Comparison of ENCODE assay signal across 14 mouse cellular contexts in genomic region chr1:168300505-168300904, GRCm38 (mm10).
DNase-seq lines count a peak whose midpoint lies in the region; ATAC-seq and TF ChIP-seq lines count a peak whose summit lies in the region.
"Had no signal": no experiment of that assay in that cellular context is flagged by ENCODE, and none has a peak within 500 bp of the region (broad histone marks: within the 10 kb centered on the region; RNA-seq: fewer than 3 reads in every experiment).

No protein-coding gene starts in this region.

- H3K9ac ChIP-seq in forebrain, embryonic 15.5 days (replicated peaks) = peak overlapping the region; percentile 35
- H3K9ac ChIP-seq in hindbrain, postnatal 0 days (replicated peaks; ENCODE audit: low read length) = peak overlapping the region; percentile 45; the same call in 1 of the 2 replicates
- H3K9ac ChIP-seq in neural tube, embryonic 14.5 days (replicated peaks; ENCODE audit: low read depth, low read length) = no peak overlapping the region; the same call in none of the 2 replicates
- H3K9ac ChIP-seq: liver, embryonic 15.5 days had no signal

- no peaks in the 10 kb centered on the region for H3K36me3 ChIP-seq in forebrain, embryonic 15.5 days
- no peaks in the 10 kb centered on the region for H3K36me3 ChIP-seq in hindbrain, postnatal 0 days (ENCODE audit: insufficient read depth, low read length)
- no peaks in the 10 kb centered on the region for H3K36me3 ChIP-seq in neural tube, embryonic 14.5 days (ENCODE audit: control insufficient read depth, insufficient read depth, low read length)
- H3K36me3 ChIP-seq: liver, embryonic 15.5 days had no signal

- whole genome bisulfite sequencing in forebrain, embryonic 15.5 days = 24% methylated on average over 6 of the region's 6 CpGs
- WGBS in hindbrain, postnatal 0 days = 53% methylated on average over 6 of the region's 6 CpGs
- 32% methylated on average over 6 of the region's 6 CpGs for WGBS in neural tube, embryonic 14.5 days

- H3K4me1 ChIP-seq in forebrain, embryonic 15.5 days = peaks cover 46% of the 10 kb centered on the region
- H3K4me1 ChIP-seq in hindbrain, postnatal 0 days (ENCODE audit: insufficient read depth, low read length) = peaks cover 12% of the 10 kb centered on the region
- peaks cover 22% of the 10 kb centered on the region for H3K4me1 ChIP-seq in neural tube, embryonic 14.5 days (ENCODE audit: control insufficient read depth, insufficient read depth, low read length)

- H3K4me2 ChIP-seq in forebrain, embryonic 15.5 days (replicated peaks) = peak overlapping the region; percentile 35
- peak overlapping the region; percentile 38 for H3K4me2 ChIP-seq in hindbrain, postnatal 0 days (ENCODE audit: low read depth, low read length)
- H3K4me2 ChIP-seq in neural tube, embryonic 14.5 days (ENCODE audit: low read depth, low read length) = peak overlapping the region; percentile 33
- H3K4me2 ChIP-seq: liver, embryonic 15.5 days had no signal

- peak overlapping the region; percentile 29 for H3K4me3 ChIP-seq in layer of hippocampus, adult 2 months
- H3K4me3 ChIP-seq in forebrain, embryonic 15.5 days = 0 out of 2 replicates have a peak overlapping the region, but pooled peaks have one; percentile 7
- H3K4me3 ChIP-seq in hindbrain, postnatal 0 days (ENCODE audit: low read length) = no peak overlapping the region
- H3K4me3 ChIP-seq in neural tube, embryonic 14.5 days (ENCODE audit: low read depth, low read length) = no peak overlapping the region
- H3K4me3 ChIP-seq: liver, embryonic 15.5 days had no signal

- DNase-seq in layer of hippocampus, adult 2 months (ENCODE audit: low spot score in 2 of 2) = no peak
- no peak for DNase-seq in layer of hippocampus, adult 18-20 months (ENCODE audit: low spot score in 2 of 2)
- DNase-seq in hindbrain, postnatal 0 days (ENCODE audit: low spot score) = no peak
- no peak for DNase-seq in cerebellum, adult 9-10 months
- no peak for DNase-seq in left cerebral cortex, adult 18-20 months (ENCODE audit: low spot score in 2 of 2)
- DNase-seq in frontal cortex, adult 2 months (ENCODE audit: extremely low spot score in 1 of 2, low spot score in 1 of 2) = no peak
- DNase-seq: adrenal gland, postnatal 25 days; B cell, adult 2 months; cerebellum, adult 11 months; lung, postnatal 4 days; right cerebral cortex, postnatal 4 days had no signal

- no peak for TF ChIP-seq CTCF in layer of hippocampus, adult 2 months (conservative IDR thresholded peaks at IDR 0.05)
- TF ChIP-seq CTCF in hindbrain, postnatal 0 days (IDR thresholded peaks at IDR 0.05; ENCODE audit: low read depth) = no peak

- 0 out of 2 replicates have a peak, but pooled peaks have one; percentile 8 for ATAC-seq in forebrain, embryonic 15.5 days (replicated peaks)
- no peak for ATAC-seq in hindbrain, postnatal 0 days
- no peak for ATAC-seq in neural tube, embryonic 14.5 days (ENCODE audit: low read depth)

- no peaks in the 10 kb centered on the region for H3K9me3 ChIP-seq in forebrain, embryonic 15.5 days
- H3K9me3 ChIP-seq in hindbrain, postnatal 0 days (ENCODE audit: low read length) = no peaks in the 10 kb centered on the region
- H3K9me3 ChIP-seq in neural tube, embryonic 14.5 days (ENCODE audit: control insufficient read depth, low read length) = no peaks in the 10 kb centered on the region
- H3K9me3 ChIP-seq: liver, embryonic 15.5 days had no signal

- no peaks in the 10 kb centered on the region for H3K27me3 ChIP-seq in forebrain, embryonic 15.5 days
- H3K27me3 ChIP-seq in hindbrain, postnatal 0 days (ENCODE audit: insufficient read depth, low read length) = no peaks in the 10 kb centered on the region
- no peaks in the 10 kb centered on the region for H3K27me3 ChIP-seq in neural tube, embryonic 14.5 days (ENCODE audit: control insufficient read depth, insufficient read depth, low read length)

- H3K27ac ChIP-seq in layer of hippocampus, adult 2 months = peak overlapping the region; percentile 54
- peak overlapping the region; percentile 84 for H3K27ac ChIP-seq in forebrain, embryonic 15.5 days (replicated peaks)
- peak overlapping the region; percentile 59; the same call in 1 of the 2 replicates for H3K27ac ChIP-seq in hindbrain, postnatal 0 days
- peak overlapping the region; percentile 80 for H3K27ac ChIP-seq in neural tube, embryonic 14.5 days (ENCODE audit: low read depth, low read length)
- H3K27ac ChIP-seq: liver, embryonic 15.5 days had no signal

Comparison
In these comparisons a context has a peak if more than half of its experiments do, and no peak if none do; other contexts are left out.
1. H3K4me3 ChIP-seq: peak in layer of hippocampus, adult 2 months (single experiment) and forebrain, embryonic 15.5 days (single experiment); none in hindbrain, postnatal 0 days (single experiment) and neural tube, embryonic 14.5 days (single experiment).
2. Peak in every context shown above with its lines, with median percentiles within 50 percentile points of each other: H3K27ac ChIP-seq and H3K4me2 ChIP-seq.